ENCODE assay signal across 17 mouse cellular contexts in the genomic region with DNA sequence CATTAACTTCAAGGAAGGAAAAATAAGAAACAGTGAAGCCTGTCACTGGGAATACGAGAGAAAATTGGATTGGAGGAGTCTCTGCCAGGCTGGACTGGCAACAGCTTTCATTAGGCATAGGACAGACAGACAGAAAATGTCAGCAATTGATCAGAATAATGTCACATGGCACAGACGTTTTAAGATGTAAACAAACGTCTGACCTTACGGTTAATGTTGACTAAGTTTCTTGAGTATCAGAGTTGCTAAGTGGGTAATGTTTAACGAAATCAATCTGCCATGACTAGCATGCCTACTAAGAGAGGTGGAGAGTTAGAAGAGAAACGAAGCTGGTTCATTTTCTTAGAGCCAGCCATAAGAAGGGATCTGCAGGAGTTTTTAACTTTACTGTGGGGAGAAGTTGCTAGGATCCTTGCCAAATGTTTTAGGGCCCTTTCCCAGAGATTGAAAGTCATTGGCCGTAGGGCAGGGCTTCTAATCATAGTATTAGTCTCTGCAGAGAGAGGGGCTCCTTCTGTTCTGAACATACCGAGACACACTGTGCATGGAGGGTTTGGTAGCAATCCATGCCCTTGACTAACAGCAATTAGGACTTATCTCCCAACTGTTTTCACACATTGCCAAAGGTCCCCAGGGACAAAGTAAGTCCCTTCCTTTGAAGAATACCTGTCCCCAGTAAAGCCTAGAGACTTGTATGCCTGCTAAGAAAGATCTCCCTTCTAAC. TPM values are rescaled to one million over a fixed set of nuclear protein-coding genes. Genes with fewer than 3 reads are reported as not detected.
A peak's percentile ranks its signal among the peaks of the same experiment; 100 is the strongest.
DNase-seq lines count a peak whose midpoint lies in the region; ATAC-seq and TF ChIP-seq lines count a peak whose summit lies in the region.
"Had no signal": no experiment of that assay in that cellular context is flagged by ENCODE, and none has a peak within 500 bp of the region (broad histone marks: within the 10 kb centered on the region; RNA-seq: fewer than 3 reads in every experiment).

No protein-coding gene starts in this region.

- DNase-seq in heart, adult 8-10 months (ENCODE audit: low spot score), result peak; percentile 55
- DNase-seq in heart, postnatal 25 days (ENCODE audit: low spot score), result no peak
- no peak for DNase-seq in heart, embryonic 10.5 days (ENCODE audit: low spot score)
- no peak for DNase-seq in left cerebral cortex, adult 8-10 months (ENCODE audit: low spot score in 2 of 2)
- no peak for DNase-seq in natural killer cell, adult 2 months (ENCODE audit: low spot score in 2 of 2)
- DNase-seq: adrenal gland, postnatal 10 days; gastrocnemius, postnatal 10 days; left cerebral cortex, postnatal 4 days; thymus, adult 18-20 months had no signal

- H3K27ac ChIP-seq in heart, embryonic 10.5 days, result peak overlapping the region; percentile 52; the same call in 1 of the 2 replicates
- H3K27ac ChIP-seq in intestine, postnatal 0 days (ENCODE audit: low read depth, low read length), result peak overlapping the region; percentile 70
- peak overlapping the region; percentile 90; the same call in 1 of the 2 replicates for H3K27ac ChIP-seq in macrophage
- H3K27ac ChIP-seq in hindbrain, embryonic 13.5 days, result no peak overlapping the region
- H3K27ac ChIP-seq: hindbrain, embryonic 12.5 days; lung, embryonic 15.5 days; midbrain, embryonic 13.5 days; neural tube, embryonic 12.5 days had no signal

- no peak overlapping the region for H3K4me3 ChIP-seq in heart, embryonic 10.5 days
- H3K4me3 ChIP-seq in intestine, postnatal 0 days (ENCODE audit: low read depth, low read length), result no peak overlapping the region
- no peak overlapping the region for H3K4me3 ChIP-seq in macrophage (ENCODE audit: inconsistent target)
- H3K4me3 ChIP-seq in hindbrain, embryonic 13.5 days, result no peak overlapping the region
- H3K4me3 ChIP-seq: hindbrain, embryonic 12.5 days; lung, embryonic 15.5 days; midbrain, embryonic 13.5 days; neural tube, embryonic 12.5 days had no signal

- H3K36me3 ChIP-seq in heart, embryonic 10.5 days, result no peaks in the 10 kb centered on the region
- H3K36me3 ChIP-seq in intestine, postnatal 0 days (ENCODE audit: control insufficient read depth, insufficient read depth), result no peaks in the 10 kb centered on the region
- H3K36me3 ChIP-seq in macrophage (ENCODE audit: inconsistent target), result no peaks in the 10 kb centered on the region
- H3K36me3 ChIP-seq in hindbrain, embryonic 13.5 days, result no peaks in the 10 kb centered on the region
- H3K36me3 ChIP-seq: hindbrain, embryonic 12.5 days; lung, embryonic 15.5 days; midbrain, embryonic 13.5 days; neural tube, embryonic 12.5 days had no signal

- TF ChIP-seq CTCF in intestine, postnatal 0 days (IDR thresholded peaks at IDR 0.05; ENCODE audit: low read depth), result no peak

- peaks cover 13% of the 10 kb centered on the region for H3K79me2 ChIP-seq in macrophage (ENCODE audit: inconsistent target)

- H3K27me3 ChIP-seq in heart, embryonic 10.5 days (ENCODE audit: insufficient read depth, poor library complexity, severe bottlenecking), result no peaks in the 10 kb centered on the region
- H3K27me3 ChIP-seq in intestine, postnatal 0 days (replicated peaks; ENCODE audit: control insufficient read depth, insufficient read depth, low read length), result no peaks in the 10 kb centered on the region
- no peaks in the 10 kb centered on the region for H3K27me3 ChIP-seq in hindbrain, embryonic 13.5 days
- H3K27me3 ChIP-seq: hindbrain, embryonic 12.5 days; lung, embryonic 15.5 days; midbrain, embryonic 13.5 days; neural tube, embryonic 12.5 days had no signal

- peaks cover 53% of the 10 kb centered on the region for H3K4me1 ChIP-seq in heart, embryonic 10.5 days
- peaks cover 12% of the 10 kb centered on the region; the same call in 1 of the 2 replicates for H3K4me1 ChIP-seq in intestine, postnatal 0 days (replicated peaks; ENCODE audit: control insufficient read depth, insufficient read depth, low read length)
- peaks cover 37% of the 10 kb centered on the region for H3K4me1 ChIP-seq in hindbrain, embryonic 13.5 days (replicated peaks)

- ATAC-seq in intestine, postnatal 0 days, result no peak
- ATAC-seq in hindbrain, embryonic 13.5 days (ENCODE audit: low FRiP score), result no peak
- ATAC-seq: forebrain, embryonic 14.5 days; midbrain, embryonic 13.5 days had no signal

- intact Hi-C loops in heart, postnatal 25 days (cut with DNase I), result loop anchor here (2.0 to 5.0 kb wide), 2 partner anchors 171 to 194 kb away; no protein-coding TSS in a partner anchor

- H3K9me3 ChIP-seq in heart, embryonic 10.5 days, result no peaks in the 10 kb centered on the region
- no peaks in the 10 kb centered on the region for H3K9me3 ChIP-seq in intestine, postnatal 0 days (ENCODE audit: control insufficient read depth)
- H3K9me3 ChIP-seq in hindbrain, embryonic 13.5 days, result no peaks in the 10 kb centered on the region
- H3K9me3 ChIP-seq: hindbrain, embryonic 12.5 days; lung, embryonic 15.5 days; midbrain, embryonic 13.5 days; neural tube, embryonic 12.5 days had no signal

- 56% methylated on average over 8 of the region's 8 CpGs for WGBS in heart, embryonic 10.5 days
- WGBS in intestine, postnatal 0 days, result 21% methylated on average over 8 of the region's 8 CpGs
- WGBS in macrophage (ENCODE audit: missing documents), result 94% methylated on average over 8 of the region's 8 CpGs
- WGBS in hindbrain, embryonic 13.5 days, result 76% methylated on average over 8 of the region's 8 CpGs

- no peak overlapping the region for H3K9ac ChIP-seq in intestine, postnatal 0 days (ENCODE audit: low read depth, low read length)
- no peak overlapping the region for H3K9ac ChIP-seq in hindbrain, embryonic 13.5 days
- H3K9ac ChIP-seq: hindbrain, embryonic 12.5 days; lung, embryonic 15.5 days; midbrain, embryonic 13.5 days; neural tube, embryonic 12.5 days had no signal

- H3K4me2 ChIP-seq in intestine, postnatal 0 days (replicated peaks; ENCODE audit: low read depth), result peak overlapping the region; percentile 74
- H3K4me2 ChIP-seq in hindbrain, embryonic 13.5 days, result no peak overlapping the region
- H3K4me2 ChIP-seq: hindbrain, embryonic 12.5 days; lung, embryonic 15.5 days; midbrain, embryonic 13.5 days; neural tube, embryonic 12.5 days had no signal

RNA-seq across cellular contexts. Expression of a gene that starts 2.8 kb away (rescaled TPM):
- total RNA-seq in heart, adult 8-10 months (2022), result 100 to 1,000 TPM; 828 to 896 (median 874) TPM
- total RNA-seq in heart, postnatal 25 days (2021), result 100 to 1,000 TPM; 516 to 557 TPM
- 275 and 305 TPM in 2 replicates for polyA plus RNA-seq in heart, embryonic 10.5 days (2016; fragmentation: Nextera tagmentation; extraction: Ambion mirVana)
- 101 and 107 TPM in 2 replicates for polyA plus RNA-seq in intestine, postnatal 0 days (2015; fragmentation: Nextera tagmentation; extraction: Ambion mirVana)
- total RNA-seq in macrophage (2018; cell fraction: chromatin; rRNA removed), result 100 to 1,000 TPM in 14 of 26 experiments, 10 to 100 TPM in 12; 40.0 to 337 (median 106) TPM
- 10 to 100 TPM; 18.9 to 73.2 (median 34.3) TPM for total RNA-seq in macrophage (2018; cell fraction: cytosol; rRNA removed)
- 100 to 1,000 TPM in 12 of 26 experiments, 10 to 100 TPM in 14; 31.8 to 339 (median 97.2) TPM for total RNA-seq in macrophage (2018; cell fraction: nucleus; rRNA removed)
- 48.2 to 82.7 TPM (median 58.0 TPM) in 3 replicates for polyA plus RNA-seq in macrophage (2018)
- total RNA-seq in left cerebral cortex, adult 8-10 months (2022), result 100 to 1,000 TPM; 130 to 147 (median 140) TPM
- 276 and 277 TPM in 2 replicates for polyA plus RNA-seq in hindbrain, embryonic 13.5 days (2015; fragmentation: Nextera tagmentation; extraction: Ambion mirVana)
